Mouse (Mus musculus) neural tube, embryonic 11.5 days (tissue): Measurements from ENCODE around the gene Yipf7. TPM values are rescaled to one million over a fixed set of nuclear protein-coding genes. Genes with fewer than 3 reads are reported as not detected.

ENCODE experiments used
- ATAC-seq: fragments of 200-750 bp; cut with Nextera tagmentation; 2 replicates; pipeline ENCODE4 v1.8.0; 2017; ENCODE audit warnings: moderate number of reproducible peaks, mild to moderate bottlenecking, moderate TSS enrichment, moderate library complexity; ENCODE audit not compliant: insufficient read depth, low FRiP score, low TSS enrichment
- DNase-seq: peaks from one replicate; pipeline ENCODE4 v3.0.0-alpha.2; 2015; ENCODE audit warnings: low spot score
- H3K27ac ChIP-seq: fragments of 300-500 bp; sonication (generic); 2 replicates; pipeline ENCODE4 v1.5.1; 2014; ENCODE audit warnings: low read depth, mild to moderate bottlenecking, low read length
- H3K27me3 ChIP-seq: fragments of 300-500 bp; sonication (generic); 2 replicates; pipeline ENCODE4 v1.6.1; 2014; ENCODE audit warnings: mild to moderate bottlenecking, low read length, mixed read lengths; ENCODE audit not compliant: control insufficient read depth, insufficient read depth
- H3K36me3 ChIP-seq: fragments of 300-500 bp; sonication (generic); 2 replicates; pipeline ENCODE4 v1.6.1; 2014; ENCODE audit warnings: mild to moderate bottlenecking, low read length, moderate library complexity, mixed read lengths; ENCODE audit not compliant: control insufficient read depth, insufficient read depth
- H3K4me1 ChIP-seq: fragments of 300-500 bp; sonication (generic); 2 replicates; pipeline ENCODE4 v1.6.1; 2014; ENCODE audit warnings: low read length, mixed read lengths; ENCODE audit not compliant: control insufficient read depth, insufficient read depth
- H3K4me2 ChIP-seq: fragments of 300-500 bp; sonication (generic); 2 replicates; pipeline ENCODE4 v1.6.1; 2014; ENCODE audit warnings: low read depth, mild to moderate bottlenecking, moderate library complexity
- H3K4me3 ChIP-seq: fragments of 300-500 bp; sonication (generic); 2 replicates; pipeline ENCODE4 v1.5.1; 2014; ENCODE audit warnings: low read depth, low read length
- H3K9ac ChIP-seq: fragments of 300-500 bp; sonication (generic); 2 replicates; pipeline ENCODE4 v1.6.1; 2014; ENCODE audit warnings: mild to moderate bottlenecking, low read length
- H3K9me3 ChIP-seq: fragments of 300-500 bp; sonication (generic); 2 replicates; pipeline ENCODE4 v1.6.1; 2016; ENCODE audit warnings: low read length; ENCODE audit not compliant: control insufficient read depth
- WGBS: fragments of 180-500 bp; shearing (Covaris S2); extraction: QIAGEN DNeasy Blood & Tissue Kit; methylation state at CpG from one replicate; pipeline ENCODE4 v1.1.7; 2014; 5-methylcytosine and 5-hydroxymethylcytosine counted together
- polyA plus RNA-seq: library from polyadenylated mRNA; unstranded; fragments of >200 nt; fragmentation: Nextera tagmentation; extraction: Ambion mirVana; gene quantifications from 2 replicates; pipeline ENCODE4 v1.2.1, GENCODE M21; 2014

The Yipf7 gene
- polyA plus RNA-seq, 1 experiment from 2014 or later = not detected

GRCm38 (mm10) chr5:69512203-69512602 lies 30.2 kb downstream of the Yipf7 start:
- Histone ChIP-seq H3K4me2 (no peak overlapping the region), H3K4me1 (no peaks in the 10 kb centered on the region), H3K36me3 (no peaks in the 10 kb centered on the region), H3K9ac (no peak overlapping the region), H3K4me3 (no peak overlapping the region), H3K9me3 (no peaks in the 10 kb centered on the region), H3K27me3 (no peaks in the 10 kb centered on the region), H3K27ac (no peak overlapping the region)
- WGBS = 61% methylated on average over 4 of the region's 4 CpGs
- no peak for ATAC-seq
- no peak for DNase-seq

GRCm38 (mm10) chr5:69511631-69512030 lies 30.8 kb downstream of the Yipf7 start:
- DNase-seq = no peak
- H3K27me3 ChIP-seq = no peaks in the 10 kb centered on the region
- no peaks in the 10 kb centered on the region for H3K9me3 ChIP-seq
- no peak overlapping the region for H3K27ac ChIP-seq
- H3K4me2 ChIP-seq = no peak overlapping the region
- no peak for ATAC-seq
- H3K4me1 ChIP-seq = no peaks in the 10 kb centered on the region
- 30% methylated on average over 3 of the region's 3 CpGs for WGBS
- H3K4me3 ChIP-seq = no peak overlapping the region
- no peaks in the 10 kb centered on the region for H3K36me3 ChIP-seq
- H3K9ac ChIP-seq = no peak overlapping the region

GRCm38 (mm10) chr5:69507045-69507444 lies 35.4 kb downstream of the Yipf7 start:
- Histone ChIP-seq H3K4me1 (no peaks in the 10 kb centered on the region), H3K27ac (no peak overlapping the region), H3K36me3 (no peaks in the 10 kb centered on the region), H3K4me3 (no peak overlapping the region), H3K9me3 (no peaks in the 10 kb centered on the region), H3K4me2 (no peak overlapping the region), H3K27me3 (no peaks in the 10 kb centered on the region), H3K9ac (no peak overlapping the region)
- DNase-seq (no peak), ATAC-seq (no peak)
- WGBS = 94% methylated on average over 3 of the region's 3 CpGs

DNA sequence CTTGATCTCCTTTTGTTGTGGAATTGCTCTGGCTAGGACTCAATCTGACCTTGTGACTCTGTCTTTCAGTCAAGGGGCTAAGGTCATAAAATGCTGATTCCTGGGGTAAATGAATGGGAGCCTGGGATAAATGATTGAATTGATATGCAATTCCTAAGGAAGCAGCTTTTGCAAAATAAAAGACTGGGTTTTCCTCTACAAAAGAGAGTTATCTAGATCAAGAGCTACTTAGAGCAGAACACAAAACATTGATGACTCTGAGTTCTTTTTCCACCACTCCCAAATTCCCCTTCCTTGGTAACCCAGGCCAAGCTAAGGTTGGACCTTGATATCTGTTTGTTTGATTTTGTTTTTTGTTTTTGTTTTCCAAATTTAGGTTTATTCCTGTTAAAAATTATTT lies 53.4 kb downstream of the Yipf7 start:
- Histone ChIP-seq H3K9me3 (no peaks in the 10 kb centered on the region), H3K4me2 (no peak overlapping the region), H3K9ac (no peak overlapping the region), H3K4me3 (no peak overlapping the region), H3K27me3 (no peaks in the 10 kb centered on the region), H3K4me1 (no peaks in the 10 kb centered on the region), H3K36me3 (no peaks in the 10 kb centered on the region), H3K27ac (no peak overlapping the region)
- DNase-seq = no peak
- ATAC-seq = no peak

GRCm38 (mm10) chr5:69467520-69467919 lies 74.9 kb downstream of the Yipf7 start:
- no peaks in the 10 kb centered on the region for H3K9me3 ChIP-seq
- ATAC-seq = no peak
- H3K4me1 ChIP-seq = no peaks in the 10 kb centered on the region
- no peak overlapping the region for H3K4me2 ChIP-seq
- no peak overlapping the region for H3K9ac ChIP-seq
- H3K27ac ChIP-seq = no peak overlapping the region
- H3K4me3 ChIP-seq = no peak overlapping the region
- WGBS = 83% methylated on average over 1 of the region's 1 CpGs
- H3K27me3 ChIP-seq = no peaks in the 10 kb centered on the region
- no peaks in the 10 kb centered on the region for H3K36me3 ChIP-seq
- no peak for DNase-seq

Other genes with a start within 250 kb of the Yipf7 start
- 1.8 and 2.6 TPM in 2 replicates for gene Kctd8, start 201.0 kb downstream of the Yipf7 start, polyA plus RNA-seq
- gene Guf1, start 14.3 kb upstream of the Yipf7 start, polyA plus RNA-seq = 39.7 and 41.2 TPM in 2 replicates
- gene Gnpda2, start 49.7 kb upstream of the Yipf7 start, polyA plus RNA-seq = 25.2 and 27.6 TPM in 2 replicates